Mouse (Mus musculus): ENCODE measurements around the gene 4930562C15Rik.

DNA sequence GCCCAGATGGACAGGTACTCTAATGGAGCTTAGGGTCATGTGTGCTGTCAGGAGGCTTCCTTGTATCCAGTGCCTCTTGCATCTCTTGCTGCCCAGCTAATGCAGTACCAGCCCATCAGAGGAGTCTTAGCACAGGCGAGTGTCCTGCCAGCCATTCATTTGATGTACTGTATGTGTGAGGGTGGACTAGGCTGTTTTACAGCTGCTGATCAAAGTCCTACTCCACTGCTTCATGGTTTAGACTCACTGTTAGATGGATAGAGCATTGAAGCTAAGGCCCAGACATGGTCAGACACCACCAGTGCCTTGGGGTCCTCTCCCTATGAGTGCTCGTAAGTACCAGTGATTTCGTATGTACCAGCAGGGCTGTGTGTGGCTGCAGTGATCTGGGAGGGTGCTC, 69.7 kb downstream of the 4930562C15Rik start:
- TF ChIP-seq CTCF (IDR thresholded peaks at IDR 0.05; ENCODE audit: insufficient read depth, low read depth, low read length) (no peak), POLR2A (IDR thresholded peaks at IDR 0.05; ENCODE audit: insufficient read depth, low read depth, low read length) (no peak)

All from olfactory bulb, adult 2 months (tissue).